Mouse (Mus musculus) forebrain, embryonic 14.5 days (tissue): ENCODE measurements around the gene G0s2. TPM values are rescaled to one million over a fixed set of nuclear protein-coding genes. Genes with fewer than 3 reads are reported as not detected.

Experiments
- ATAC-seq: fragments of 200-750 bp; cut with Nextera tagmentation; 2 replicates; pipeline ENCODE4 v1.8.0; 2017; ENCODE audit warnings: mild to moderate bottlenecking, moderate library complexity
- DNase-seq: peaks from one replicate; pipeline ENCODE4 v3.0.0-alpha.2; 2015; ENCODE audit warnings: low spot score
- H3K27ac ChIP-seq: fragments of 300-500 bp; sonication (generic); 2 replicates; pipeline ENCODE4 v1.5.1; 2014; ENCODE audit warnings: low read depth, mild to moderate bottlenecking, control low read depth, low read length, moderate library complexity
- H3K27me3 ChIP-seq: fragments of 300-500 bp; sonication (generic); replicated peaks from 2 replicates; pipeline ENCODE4 v1.6.1; 2014; ENCODE audit warnings: low read length, control low read depth, mixed read lengths; ENCODE audit not compliant: control insufficient read depth, insufficient read depth
- H3K36me3 ChIP-seq: fragments of 300-500 bp; sonication (generic); 2 replicates; pipeline ENCODE4 v1.6.1; 2014; ENCODE audit warnings: low read length, control low read depth; ENCODE audit not compliant: control insufficient read depth, insufficient read depth
- H3K4me1 ChIP-seq: fragments of 300-500 bp; sonication (generic); 2 replicates; pipeline ENCODE4 v1.6.1; 2014; ENCODE audit warnings: antibody characterized with exemption, low read length, control low read depth; ENCODE audit not compliant: control insufficient read depth, insufficient read depth
- H3K4me2 ChIP-seq: fragments of 300-500 bp; sonication (generic); 2 replicates; pipeline ENCODE4 v1.6.1; 2014; ENCODE audit warnings: mild to moderate bottlenecking, control low read depth, low read length
- H3K4me3 ChIP-seq: fragments of 300-500 bp; sonication (generic); 2 replicates; pipeline ENCODE4 v1.5.1; 2014; ENCODE audit warnings: low read depth, low read length, control low read depth
- H3K9ac ChIP-seq: fragments of 300-500 bp; sonication (generic); 2 replicates; pipeline ENCODE4 v1.6.1; 2014; ENCODE audit warnings: mild to moderate bottlenecking, low read length, control low read depth, moderate library complexity
- H3K9me3 ChIP-seq: fragments of 300-500 bp; sonication (generic); replicated peaks from 2 replicates; pipeline ENCODE4 v1.6.1; 2016; ENCODE audit warnings: low read length, control low read depth, mixed read lengths; ENCODE audit not compliant: control insufficient read depth
- WGBS: fragments of 180-500 bp; shearing (Covaris S2); extraction: QIAGEN DNeasy Blood & Tissue Kit; methylation state at CpG from one replicate; pipeline ENCODE4 v1.1.7; 2014; 5-methylcytosine and 5-hydroxymethylcytosine counted together
- polyA plus RNA-seq: library from polyadenylated mRNA; unstranded; fragments of >200 nt; fragmentation: Nextera tagmentation; extraction: Ambion mirVana; gene quantifications from 2 replicates; pipeline ENCODE4 v1.2.1, GENCODE M21; 2014

G0s2 gene
- polyA plus RNA-seq, 1 experiment from 2014 or later: 5.8 TPM

DNA sequence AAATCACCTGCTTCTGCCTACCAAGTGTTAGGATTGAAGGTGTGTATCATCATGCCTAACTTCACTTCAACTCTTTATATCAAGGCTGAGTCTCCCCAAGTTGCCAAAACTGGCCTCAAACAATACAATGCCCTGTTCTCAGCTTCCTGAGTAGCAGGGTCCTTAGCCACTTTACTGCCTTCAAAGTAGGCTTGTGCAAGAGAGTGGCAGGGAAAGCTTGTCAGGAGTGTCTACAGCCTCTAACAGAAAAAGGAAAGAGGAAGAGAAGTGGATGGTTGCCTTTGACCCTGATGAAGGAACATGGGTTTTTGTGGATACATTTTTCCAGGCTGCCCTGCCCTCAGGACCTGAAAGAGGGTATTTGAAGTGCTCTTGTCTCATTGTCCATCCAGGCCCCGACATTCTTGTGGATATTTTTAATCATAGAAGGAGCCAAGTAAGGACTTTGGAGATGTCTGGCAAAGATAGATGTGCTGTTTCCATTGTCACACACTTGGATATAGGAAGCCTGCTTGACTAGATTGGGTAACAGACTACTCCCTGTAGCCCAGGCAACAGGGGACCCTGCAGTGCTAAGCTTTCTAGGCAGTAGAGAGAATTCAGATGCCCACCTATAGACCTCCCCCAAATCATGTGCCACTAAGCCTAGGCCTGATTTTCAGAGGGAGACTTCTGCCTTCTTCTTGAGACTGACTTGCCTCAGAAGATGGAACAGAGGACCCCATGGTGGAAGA is 36.9 kb upstream of the G0s2 start:
- no peak overlapping the region for H3K9ac ChIP-seq
- H3K4me1 ChIP-seq: no peaks in the 10 kb centered on the region
- WGBS: 73% methylated on average over 1 of the region's 1 CpGs

DNA sequence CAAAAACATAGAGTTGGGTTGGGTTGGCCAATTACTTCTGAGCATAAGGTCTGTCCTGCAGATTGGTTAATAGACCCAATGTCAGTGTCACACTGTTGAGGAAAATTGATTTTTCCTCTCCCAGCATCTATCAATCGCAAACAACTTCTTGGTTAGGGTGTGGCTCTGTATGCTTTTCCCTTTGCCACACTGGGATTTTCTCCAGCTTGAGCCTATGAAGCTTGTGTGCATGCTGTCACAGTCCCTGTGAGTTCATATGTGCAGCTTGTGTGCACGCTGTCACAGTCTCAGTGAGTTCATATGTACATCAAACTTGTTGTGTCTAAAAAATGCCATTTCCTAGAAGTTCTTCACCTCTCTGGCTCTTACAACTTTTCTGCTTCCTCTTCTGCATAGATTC is 33.8 kb upstream of the G0s2 start:
- DNase-seq (no peak), ATAC-seq (no peak)
- Histone ChIP-seq H3K36me3 (no peaks in the 10 kb centered on the region), H3K27ac (no peak overlapping the region), H3K27me3 (no peaks in the 10 kb centered on the region), H3K4me1 (no peaks in the 10 kb centered on the region), H3K9me3 (no peaks in the 10 kb centered on the region), H3K4me3 (no peak overlapping the region), H3K9ac (no peak overlapping the region), H3K4me2 (no peak overlapping the region)
- WGBS: 94% methylated on average over 2 of the region's 2 CpGs

More for the DNA sequence above, 36.9 kb upstream of the G0s2 start:
- Histone ChIP-seq H3K36me3 (no peaks in the 10 kb centered on the region), H3K4me2 (no peak overlapping the region), H3K27me3 (no peaks in the 10 kb centered on the region), H3K4me3 (no peak overlapping the region), H3K27ac (no peak overlapping the region), H3K9me3 (no peaks in the 10 kb centered on the region)
- ATAC-seq: no peak
- no peak for DNase-seq

DNA sequence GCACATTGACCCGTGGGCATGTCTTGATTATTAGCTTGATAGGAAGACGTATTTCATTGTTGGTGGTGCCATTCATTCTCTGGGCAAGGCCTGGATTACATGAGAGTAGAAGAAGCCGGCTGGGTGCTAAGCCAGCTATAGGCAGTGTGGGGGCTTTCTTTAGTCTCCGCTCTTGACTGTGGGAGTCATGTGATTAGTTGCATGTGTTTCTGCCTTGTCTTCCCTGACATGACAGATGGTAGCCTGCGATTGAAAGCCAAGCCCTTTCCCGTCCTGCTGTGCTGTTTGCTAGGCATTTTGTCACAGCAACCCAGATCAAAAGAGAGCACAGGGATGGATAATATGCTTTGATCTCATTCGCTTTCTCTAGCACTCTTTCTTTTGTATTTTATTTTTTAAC is 32.4 kb upstream of the G0s2 start:
- H3K4me3 ChIP-seq: no peak overlapping the region
- H3K9ac ChIP-seq: no peak overlapping the region
- no peak overlapping the region for H3K4me2 ChIP-seq
- H3K9me3 ChIP-seq: no peaks in the 10 kb centered on the region
- H3K27ac ChIP-seq: peak overlapping the region; percentile 44; the same call in 1 of the 2 replicates
- no peaks in the 10 kb centered on the region for H3K36me3 ChIP-seq
- H3K27me3 ChIP-seq: no peaks in the 10 kb centered on the region
- peak; percentile 91 for ATAC-seq
- no peaks in the 10 kb centered on the region for H3K4me1 ChIP-seq
- DNase-seq: peak; percentile 90
- 17% methylated on average over 7 of the region's 7 CpGs for WGBS

DNA sequence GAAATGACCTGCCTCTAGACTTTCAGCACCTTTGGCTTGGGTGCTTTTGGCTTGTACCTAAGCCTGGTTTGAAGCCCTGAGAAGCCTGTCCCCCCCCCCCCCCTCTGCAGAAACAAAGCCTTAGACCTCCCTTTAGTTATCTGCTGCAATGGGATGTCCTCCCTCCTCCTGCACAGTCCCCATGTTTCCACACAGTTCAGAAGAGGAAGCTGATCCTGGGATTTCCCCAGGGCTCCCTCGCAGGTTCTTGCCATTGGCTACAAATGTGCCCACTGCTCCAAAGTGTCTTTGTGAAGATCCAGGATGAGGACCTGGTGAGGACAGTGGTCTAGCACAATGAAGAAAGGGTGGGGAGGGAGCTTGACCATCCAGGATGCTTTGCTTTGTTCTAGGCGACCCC is 30.1 kb upstream of the G0s2 start:
- H3K4me1 ChIP-seq: no peaks in the 10 kb centered on the region
- H3K27ac ChIP-seq: no peak overlapping the region
- no peak overlapping the region for H3K4me2 ChIP-seq
- no peaks in the 10 kb centered on the region for H3K9me3 ChIP-seq
- no peaks in the 10 kb centered on the region for H3K27me3 ChIP-seq
- H3K9ac ChIP-seq: no peak overlapping the region
- H3K4me3 ChIP-seq: no peak overlapping the region
- WGBS: 77% methylated on average over 2 of the region's 2 CpGs
- no peaks in the 10 kb centered on the region for H3K36me3 ChIP-seq
- ATAC-seq (no peak), DNase-seq (no peak)

DNA sequence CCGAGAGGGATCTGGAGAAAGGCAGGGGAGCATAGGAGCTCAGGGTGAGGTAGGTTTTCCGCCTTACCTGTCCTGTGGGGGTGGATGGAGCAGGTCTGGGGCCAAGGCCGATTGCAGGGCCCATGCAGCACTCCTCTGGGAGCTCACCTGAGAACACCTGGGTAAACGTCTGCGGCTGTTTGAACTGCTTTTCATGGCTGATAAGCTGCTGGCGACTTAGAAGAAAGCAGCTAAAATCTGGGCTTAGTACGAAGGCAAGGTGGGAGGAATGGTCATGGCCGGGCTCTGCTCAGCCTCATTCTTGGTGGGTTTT is 29.0 kb upstream of the G0s2 start:
- Histone ChIP-seq H3K4me2 (no peak overlapping the region), H3K4me1 (no peaks in the 10 kb centered on the region), H3K9me3 (no peaks in the 10 kb centered on the region), H3K27me3 (no peaks in the 10 kb centered on the region), H3K36me3 (no peaks in the 10 kb centered on the region), H3K27ac (no peak overlapping the region), H3K4me3 (no peak overlapping the region), H3K9ac (no peak overlapping the region)
- ATAC-seq: no peak
- WGBS: 74% methylated on average over 8 of the region's 8 CpGs
- no peak for DNase-seq

DNA sequence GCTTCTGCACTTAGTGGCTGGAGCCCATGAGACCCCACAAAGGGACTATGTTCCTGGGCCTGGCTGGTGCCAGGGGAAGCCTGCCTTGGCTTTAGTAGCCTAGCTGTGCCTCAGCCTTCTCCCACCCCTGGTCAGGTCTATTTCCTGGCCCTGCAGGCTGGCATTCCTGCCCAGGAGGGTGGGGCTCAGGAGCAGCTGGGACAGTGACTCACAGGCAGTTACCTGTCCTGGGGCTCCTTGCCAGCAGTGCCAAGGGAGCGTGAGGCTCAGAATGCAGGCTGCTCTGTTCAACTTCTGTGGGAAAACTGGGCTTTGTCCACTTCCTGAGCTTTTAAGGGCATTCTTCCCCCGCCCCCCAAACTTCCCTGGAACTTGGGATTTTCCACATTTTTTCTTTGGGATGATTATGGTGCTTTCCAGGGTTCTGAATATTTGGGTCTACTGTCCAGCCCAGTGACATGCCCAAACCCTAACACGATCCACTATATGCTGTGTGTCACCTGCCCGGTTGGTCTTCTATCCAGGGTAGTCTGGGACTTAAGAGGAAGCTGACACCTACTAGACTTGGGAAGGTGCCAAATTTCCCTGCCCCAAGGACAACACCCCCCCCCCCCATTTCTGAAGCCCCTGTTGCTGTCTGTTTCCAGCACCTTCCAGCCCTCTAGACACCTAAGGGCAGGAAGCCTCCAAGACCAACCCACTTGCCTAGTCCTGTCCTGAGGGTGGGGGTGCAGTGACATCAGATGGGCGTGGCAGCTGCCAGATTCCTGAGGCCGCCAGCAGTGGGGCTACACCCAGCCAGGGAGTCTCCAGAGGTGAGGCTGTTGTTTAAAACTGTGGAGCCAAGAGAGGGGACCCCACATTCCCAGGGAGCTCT is 28.4 kb upstream of the G0s2 start:
- Histone ChIP-seq H3K27me3 (no peaks in the 10 kb centered on the region), H3K9me3 (no peaks in the 10 kb centered on the region), H3K4me3 (no peak overlapping the region), H3K27ac (no peak overlapping the region), H3K4me1 (no peaks in the 10 kb centered on the region), H3K9ac (no peak overlapping the region), H3K4me2 (no peak overlapping the region), H3K36me3 (no peaks in the 10 kb centered on the region)
- ATAC-seq: no peak
- WGBS: 76% methylated on average over 6 of the region's 6 CpGs
- DNase-seq: no peak

DNA sequence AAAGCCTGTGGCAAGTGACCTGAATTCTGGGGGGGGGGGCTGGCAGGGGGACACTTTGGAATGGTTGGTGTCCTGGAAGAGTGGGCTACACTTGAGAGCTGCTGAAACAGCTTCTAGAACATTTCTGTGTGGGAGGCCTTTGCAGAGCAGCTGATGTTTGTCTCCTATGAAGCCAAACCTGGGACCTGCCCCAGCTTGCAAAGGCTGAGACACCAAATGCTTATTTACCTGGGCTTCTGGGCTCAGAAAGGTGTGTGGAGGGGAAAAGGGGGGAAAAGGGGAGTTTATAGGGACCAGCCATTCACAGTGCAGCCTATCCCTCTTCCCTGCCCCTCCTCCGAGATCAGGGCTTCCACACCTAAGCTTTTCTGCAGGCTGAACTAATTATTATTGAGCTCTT is 27.0 kb upstream of the G0s2 start:
- no peaks in the 10 kb centered on the region for H3K4me1 ChIP-seq
- H3K4me3 ChIP-seq: no peak overlapping the region
- no peaks in the 10 kb centered on the region for H3K27me3 ChIP-seq
- H3K9ac ChIP-seq: no peak overlapping the region
- 29% methylated on average over 1 of the region's 1 CpGs for WGBS
- no peaks in the 10 kb centered on the region for H3K9me3 ChIP-seq
- DNase-seq: no peak
- no peak for ATAC-seq
- H3K27ac ChIP-seq: no peak overlapping the region
- H3K36me3 ChIP-seq: no peaks in the 10 kb centered on the region
- no peak overlapping the region for H3K4me2 ChIP-seq

DNA sequence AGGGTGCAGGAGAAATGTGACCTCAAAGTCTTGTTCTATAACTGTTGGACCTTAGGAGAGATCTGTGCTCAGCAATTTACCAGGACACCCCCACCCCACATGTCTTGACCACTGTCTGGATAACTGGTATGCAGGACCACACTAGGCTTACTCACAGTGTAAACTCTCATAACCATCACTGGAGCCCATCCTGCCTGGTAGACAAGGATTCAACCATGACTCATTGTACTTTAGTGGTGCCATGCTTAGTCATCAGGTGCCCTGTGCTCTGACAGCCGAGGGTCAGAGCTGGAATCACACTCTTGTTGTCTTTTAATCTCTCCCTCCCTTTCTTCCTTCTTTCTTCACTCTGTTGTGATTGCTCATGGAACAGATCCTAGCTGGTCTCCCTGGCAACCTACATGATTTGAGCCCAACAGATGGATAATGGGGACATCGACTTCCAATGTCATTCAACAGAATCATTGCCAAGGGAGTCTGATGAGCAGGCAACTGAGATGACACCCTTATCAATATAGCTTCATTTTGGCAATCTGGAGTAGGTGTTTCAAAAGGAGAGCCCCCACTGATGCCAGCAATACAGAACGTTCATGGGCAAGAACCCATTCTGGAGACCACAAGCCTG is 25.2 kb upstream of the G0s2 start:
- no peaks in the 10 kb centered on the region for H3K4me1 ChIP-seq
- no peak for ATAC-seq
- no peaks in the 10 kb centered on the region for H3K9me3 ChIP-seq
- no peak overlapping the region for H3K9ac ChIP-seq
- H3K36me3 ChIP-seq: no peaks in the 10 kb centered on the region
- no peak for DNase-seq
- no peaks in the 10 kb centered on the region for H3K27me3 ChIP-seq
- 77% methylated on average over 3 of the region's 3 CpGs for WGBS
- H3K4me2 ChIP-seq: no peak overlapping the region
- no peak overlapping the region for H3K4me3 ChIP-seq
- no peak overlapping the region for H3K27ac ChIP-seq

DNA sequence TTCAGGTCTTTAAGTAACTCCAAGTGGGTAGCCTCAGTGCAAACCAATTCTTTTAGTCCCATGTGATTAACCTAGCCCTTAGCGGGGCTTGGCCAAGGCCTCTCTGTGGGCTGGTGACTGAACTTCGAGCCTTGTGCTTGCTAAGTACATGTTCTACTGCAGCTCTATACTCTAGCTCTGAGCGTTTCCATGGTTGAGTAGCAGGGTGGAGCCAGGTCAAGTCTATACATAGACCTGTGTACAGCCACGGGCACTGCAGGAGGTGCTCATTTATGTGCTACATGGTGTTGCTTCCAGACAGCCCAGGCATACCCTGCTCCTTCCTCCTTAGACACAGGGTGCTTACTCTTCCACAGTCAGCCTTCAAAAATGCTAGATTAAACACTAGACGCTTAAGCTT is 22.9 kb upstream of the G0s2 start:
- no peaks in the 10 kb centered on the region for H3K9me3 ChIP-seq
- H3K36me3 ChIP-seq: no peaks in the 10 kb centered on the region
- no peak for ATAC-seq
- H3K4me3 ChIP-seq: no peak overlapping the region
- H3K9ac ChIP-seq: no peak overlapping the region
- DNase-seq: no peak
- no peaks in the 10 kb centered on the region for H3K4me1 ChIP-seq
- H3K27me3 ChIP-seq: no peaks in the 10 kb centered on the region
- H3K4me2 ChIP-seq: no peak overlapping the region
- H3K27ac ChIP-seq: no peak overlapping the region
- WGBS: 88% methylated on average over 5 of the region's 5 CpGs
